Mouse (Mus musculus) olfactory bulb, adult 2 months (tissue): ENCODE measurements around the gene Xrcc3. TPM values are rescaled to one million over a fixed set of nuclear protein-coding genes. Genes with fewer than 3 reads are reported as not detected.

Experiments used
- H3K27ac ChIP-seq: fragments of 200-500 bp; 2 replicates; pipeline ENCODE4 v1.5.1; 2012; ENCODE audit warnings: low read depth, low read length; ENCODE audit not compliant: insufficient read depth
- H3K4me1 ChIP-seq: fragments of 200-500 bp; 2 replicates; pipeline ENCODE4 v1.6.1; 2012; ENCODE audit warnings: low read length; ENCODE audit not compliant: control insufficient read depth, insufficient read depth
- H3K4me3 ChIP-seq: fragments of 200-500 bp; 2 replicates; pipeline ENCODE4 v1.5.1; 2012; ENCODE audit warnings: mild to moderate bottlenecking, low read depth, low read length, moderate library complexity; ENCODE audit not compliant: insufficient read depth
- CTCF ChIP-seq: fragments of 200-500 bp; IDR thresholded peaks from 2 replicates; pipeline ENCODE4 v1.5.1; 2012; ENCODE audit warnings: low read depth, mild to moderate bottlenecking, low read length, moderate library complexity; ENCODE audit not compliant: insufficient read depth
- POLR2A ChIP-seq: fragments of 200-500 bp; IDR thresholded peaks from 2 replicates; pipeline ENCODE4 v1.6.1; 2012; ENCODE audit warnings: mild to moderate bottlenecking, low read depth, low read length, moderate library complexity; ENCODE audit not compliant: insufficient read depth
- WGBS: fragments of 180-500 bp; shearing (Covaris S2); methylation state at CpG from one replicate; pipeline ENCODE4 v1.1.7; 2018; 5-methylcytosine and 5-hydroxymethylcytosine counted together
- polyA plus RNA-seq: library from polyadenylated mRNA; stranded (reverse); fragments of >200 nt; gene quantifications from 2 replicates; pipeline ENCODE4 v1.2.4, GENCODE M21; 2012; ENCODE audit warnings: low replicate concordance; ENCODE audit not compliant: missing spikeins, insufficient read depth, insufficient read length

Xrcc3 gene
- polyA plus RNA-seq, 1 experiment, result not detected

- Histone ChIP-seq H3K4me3 (no peak overlapping the region), H3K4me1 (peaks cover 40% of the 10 kb centered on the region), H3K27ac (no peak overlapping the region)
- WGBS, result 81% methylated on average over 10 of the region's 10 CpGs
- no peak for TF ChIP-seq POLR2A
- no peak for TF ChIP-seq CTCF
These were observed 43.0 kb downstream of the Xrcc3 start for GRCm38 (mm10) chr12:111770651-111771050.

DNA sequence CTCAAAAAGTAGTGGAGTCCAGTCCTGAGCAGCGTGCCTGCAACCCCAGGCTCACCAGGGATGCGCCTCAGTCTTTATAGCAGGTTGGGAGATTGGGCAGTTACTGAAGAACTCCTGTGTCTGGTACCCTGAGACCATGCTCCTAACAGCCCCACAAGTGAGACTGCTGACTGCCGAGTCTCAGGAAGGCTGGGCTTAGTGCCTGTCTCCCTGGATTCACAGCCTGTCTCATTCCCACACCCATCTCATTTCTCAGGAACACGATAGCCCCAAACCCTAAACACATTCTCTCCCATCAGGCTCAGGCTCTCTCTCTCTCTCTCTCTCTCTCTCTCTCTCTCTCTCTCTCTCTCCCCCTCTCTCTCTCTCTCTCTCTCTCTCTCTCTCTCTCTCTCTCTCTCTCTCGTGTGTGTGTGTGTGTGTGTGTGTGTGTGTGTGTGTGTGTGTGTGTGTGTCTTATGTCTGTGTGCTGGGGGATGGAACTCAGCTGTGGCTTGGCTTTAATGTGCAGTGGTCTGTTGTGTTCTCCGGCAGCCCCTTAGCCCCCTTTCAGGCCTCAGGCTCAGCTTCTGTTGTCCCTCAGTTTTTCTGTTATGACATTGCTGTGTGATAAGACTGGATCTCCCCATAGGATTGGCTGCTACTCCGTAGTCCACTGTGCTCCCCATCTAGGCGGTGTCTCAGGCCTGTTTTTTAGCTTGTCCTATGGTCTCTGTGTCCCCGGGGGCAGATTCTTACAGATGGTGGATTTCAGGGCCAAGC lies 43.7 kb downstream of the Xrcc3 start:
- 52% methylated on average over 8 of the region's 9 CpGs for WGBS
- Histone ChIP-seq H3K27ac (no peak overlapping the region; the same call in 1 of the 2 replicates), H3K4me1 (peaks cover 41% of the 10 kb centered on the region), H3K4me3 (no peak overlapping the region)
- no peak for TF ChIP-seq POLR2A
- TF ChIP-seq CTCF, result no peak

GRCm38 (mm10) chr12:111769306-111769705 lies 44.4 kb downstream of the Xrcc3 start:
- Histone ChIP-seq H3K4me1 (peaks cover 34% of the 10 kb centered on the region), H3K27ac (no peak overlapping the region; the same call in 1 of the 2 replicates), H3K4me3 (no peak overlapping the region)
- 15% methylated on average over 10 of the region's 10 CpGs for WGBS
- TF ChIP-seq CTCF, result no peak
- no peak for TF ChIP-seq POLR2A

- Histone ChIP-seq H3K4me3 (no peak overlapping the region), H3K4me1 (peaks cover 39% of the 10 kb centered on the region), H3K27ac (no peak overlapping the region)
- no peak for TF ChIP-seq CTCF
- TF ChIP-seq POLR2A, result no peak
- WGBS, result 60% methylated on average over 10 of the region's 10 CpGs
These were observed 45.2 kb downstream of the Xrcc3 start for GRCm38 (mm10) chr12:111768322-111768928.

GRCm38 (mm10) chr12:111766313-111767236 lies 47.1 kb downstream of the Xrcc3 start:
- TF ChIP-seq POLR2A, result no peak
- no peak for TF ChIP-seq CTCF
- Histone ChIP-seq H3K4me1 (peaks cover 52% of the 10 kb centered on the region), H3K27ac (peak overlapping the region; percentile 37), H3K4me3 (peak overlapping the region; percentile 14; the same call in 1 of the 2 replicates)
- 25% methylated on average over 16 of the region's 16 CpGs for WGBS

DNA sequence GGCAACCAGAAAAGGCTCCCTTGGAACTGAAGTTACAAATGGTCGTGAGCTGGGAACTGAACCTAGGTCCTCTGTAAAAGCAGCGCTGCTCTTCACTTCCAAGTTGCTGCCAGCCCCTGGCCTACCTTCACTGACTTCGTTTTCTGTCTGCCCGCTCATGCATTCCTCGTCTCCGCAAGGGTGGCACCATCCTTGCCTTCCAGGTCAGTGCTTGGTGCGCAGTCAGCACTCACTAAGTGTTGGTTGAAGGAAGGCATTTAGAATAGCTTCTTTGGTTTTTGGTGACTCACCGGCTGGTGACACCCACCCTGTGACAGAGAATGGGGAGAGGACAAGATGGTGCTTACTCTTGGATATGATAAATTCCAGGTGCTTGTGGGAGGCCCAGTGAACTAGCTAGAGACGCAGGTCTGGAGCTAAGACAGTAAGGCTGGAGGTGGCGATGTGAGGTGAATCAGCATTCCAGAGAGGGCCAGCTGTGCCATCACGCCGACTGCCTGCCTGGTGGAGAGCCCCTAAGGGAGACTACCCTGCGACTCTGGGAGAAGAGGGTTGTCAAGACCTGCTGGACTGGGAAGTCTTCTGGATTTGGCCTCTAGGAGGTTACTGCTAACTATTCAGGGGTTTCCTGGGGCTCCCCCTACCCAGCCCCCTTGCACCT lies 50.9 kb downstream of the Xrcc3 start:
- 58% methylated on average over 13 of the region's 13 CpGs for WGBS
- no peak overlapping the region for H3K4me3 ChIP-seq
- H3K27ac ChIP-seq, result peak overlapping the region; percentile 43
- H3K4me1 ChIP-seq, result peaks cover 45% of the 10 kb centered on the region
- no peak for TF ChIP-seq CTCF
- no peak for TF ChIP-seq POLR2A

DNA sequence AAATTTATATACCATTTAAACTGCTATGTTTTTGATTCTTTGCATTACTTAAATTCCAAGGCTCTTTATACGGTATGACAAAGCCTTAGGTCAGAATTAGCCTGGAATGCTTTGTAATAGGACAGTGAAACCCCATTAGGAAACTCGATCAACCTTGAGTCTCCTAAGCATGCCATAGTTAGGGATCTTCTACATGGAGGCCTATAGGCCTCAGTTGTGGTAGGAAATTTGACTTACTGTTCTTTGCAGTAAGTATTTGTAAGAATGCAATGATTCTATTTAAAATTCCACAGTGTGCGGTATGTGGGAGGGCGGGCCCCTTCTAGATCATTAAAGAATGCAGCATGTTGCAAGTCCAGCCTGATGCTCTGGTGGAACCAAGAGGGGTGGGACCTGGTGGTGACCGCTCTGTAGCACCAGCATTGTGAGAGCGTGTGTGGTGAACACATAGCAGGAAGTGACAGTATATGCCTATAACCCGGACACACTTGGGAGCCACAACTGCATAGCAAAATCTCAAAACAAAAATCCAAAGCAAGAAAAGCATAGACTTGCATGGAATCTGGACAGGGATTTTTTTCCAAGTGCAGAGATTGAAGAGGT lies 53.3 kb downstream of the Xrcc3 start:
- WGBS, result 38% methylated on average over 7 of the region's 7 CpGs
- TF ChIP-seq CTCF (no peak), POLR2A (no peak)
- no peak overlapping the region; the same call in 1 of the 2 replicates for H3K27ac ChIP-seq

GRCm38 (mm10) chr12:111759176-111760061 lies 54.3 kb downstream of the Xrcc3 start:
- TF ChIP-seq CTCF, result no peak
- TF ChIP-seq POLR2A, result no peak
- H3K4me3 ChIP-seq, result peak overlapping the region; percentile 88
- 2% methylated on average over 35 of the region's 35 CpGs for WGBS

More for the DNA sequence above, 53.3 kb downstream of the Xrcc3 start:
- H3K4me1 ChIP-seq, result peaks cover 36% of the 10 kb centered on the region
- H3K4me3 ChIP-seq, result no peak overlapping the region

More at GRCm38 (mm10) chr12:111759176-111760061, 54.3 kb downstream of the Xrcc3 start:
- peaks cover 35% of the 10 kb centered on the region for H3K4me1 ChIP-seq
- H3K27ac ChIP-seq, result peak overlapping the region; percentile 98
